Comparison of ENCODE assay signal across 21 mouse cellular contexts in the genomic region with DNA sequence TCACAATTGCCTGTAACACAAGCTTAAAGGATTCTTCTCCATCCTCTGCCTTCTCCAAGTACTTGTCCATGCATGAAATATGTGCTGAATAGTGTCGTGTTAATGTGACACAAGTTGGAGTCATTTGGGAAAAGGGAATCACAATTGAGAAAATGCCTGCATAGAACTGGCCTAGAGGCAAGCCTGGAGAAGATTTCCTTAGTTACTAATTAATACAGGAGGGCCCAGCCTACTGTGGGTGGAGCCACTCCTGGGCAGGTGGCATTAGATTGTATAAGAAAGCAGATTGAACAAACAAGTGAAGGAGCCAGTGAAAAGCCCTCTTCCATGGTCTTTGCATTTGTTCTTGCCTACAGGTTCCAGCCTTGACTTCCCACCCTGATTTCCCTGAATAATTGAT.
"Had no signal": no experiment of that assay in that cellular context is flagged by ENCODE, and none has a peak within 500 bp of the region (broad histone marks: within the 10 kb centered on the region; RNA-seq: fewer than 3 reads in every experiment).

No protein-coding gene starts in this region.

- H3K9me3 ChIP-seq: limb, embryonic 12.5 days; limb, embryonic 15.5 days; midbrain, embryonic 12.5 days; midbrain, embryonic 15.5 days; neural tube, embryonic 12.5 days; neural tube, embryonic 15.5 days had no signal

- DNase-seq: left cerebral cortex, postnatal 4 days; liver, postnatal 0 days; lung, embryonic 14.5 days; right cerebral cortex, adult 18-20 months; right cerebral cortex, postnatal 14 days; right cerebral cortex, postnatal 4 days; thymus, adult 2 months; thymus, postnatal 14 days; thymus, postnatal 4 days had no signal

- H3K4me3 ChIP-seq: limb, embryonic 12.5 days; limb, embryonic 15.5 days; midbrain, embryonic 12.5 days; midbrain, embryonic 15.5 days; neural tube, embryonic 12.5 days; neural tube, embryonic 15.5 days had no signal

- ATAC-seq: liver, postnatal 0 days; lung, postnatal 0 days; midbrain, embryonic 15.5 days had no signal

- H3K27me3 ChIP-seq: limb, embryonic 12.5 days; limb, embryonic 15.5 days; midbrain, embryonic 12.5 days; midbrain, embryonic 15.5 days; neural tube, embryonic 12.5 days; neural tube, embryonic 15.5 days had no signal

- H3K36me3 ChIP-seq: limb, embryonic 12.5 days; limb, embryonic 15.5 days; midbrain, embryonic 12.5 days; midbrain, embryonic 15.5 days; neural tube, embryonic 12.5 days; neural tube, embryonic 15.5 days had no signal

- H3K4me1 ChIP-seq: limb, embryonic 12.5 days; limb, embryonic 15.5 days; midbrain, embryonic 12.5 days; midbrain, embryonic 15.5 days; neural tube, embryonic 12.5 days; neural tube, embryonic 15.5 days had no signal

- H3K4me2 ChIP-seq: limb, embryonic 12.5 days; limb, embryonic 15.5 days; liver, embryonic 11.5 days; lung, embryonic 14.5 days; midbrain, embryonic 12.5 days; midbrain, embryonic 15.5 days; neural tube, embryonic 12.5 days; neural tube, embryonic 15.5 days had no signal

- H3K9ac ChIP-seq: limb, embryonic 12.5 days; limb, embryonic 15.5 days; liver, embryonic 14.5 days; liver, postnatal 0 days; lung, embryonic 14.5 days; midbrain, embryonic 12.5 days; midbrain, embryonic 15.5 days; neural tube, embryonic 12.5 days; neural tube, embryonic 15.5 days had no signal

- H3K27ac ChIP-seq: kidney, postnatal 0 days; limb, embryonic 12.5 days; limb, embryonic 15.5 days; liver, embryonic 14.5 days; macrophage; midbrain, embryonic 12.5 days; midbrain, embryonic 15.5 days; neural tube, embryonic 12.5 days; neural tube, embryonic 15.5 days; stomach, postnatal 0 days had no signal
